Mouse (Mus musculus) G1E (cell line): ENCODE data around the gene Aff3. TPM values are rescaled to one million over a fixed set of nuclear protein-coding genes. Genes with fewer than 3 reads are reported as not detected.

ENCODE experiments used
- ATAC-seq: 2 replicates; pipeline ENCODE4 v1.8.0; 2016; ENCODE audit warnings: mild to moderate bottlenecking; ENCODE audit not compliant: insufficient number of reproducible peaks, poor library complexity, low FRiP score, severe bottlenecking; ENCODE audit errors: extremely low read depth
- DNase-seq: peaks from one replicate; pipeline ENCODE4 v3.0.0; 2012; ENCODE audit warnings: low spot score
- H3K27me3 ChIP-seq: 2 replicates; pipeline ENCODE4 v1.6.1; 2012; ENCODE audit warnings: mild to moderate bottlenecking, low read length, inconsistent platforms; ENCODE audit not compliant: insufficient read depth
- H3K36me3 ChIP-seq: replicated peaks from 2 replicates; pipeline ENCODE3; 2012; ENCODE audit warnings: mild to moderate bottlenecking, inconsistent platforms
- H3K4me1 ChIP-seq: 2 replicates; pipeline ENCODE4 v1.6.1; 2012; ENCODE audit warnings: low read depth, low read length, inconsistent platforms, mixed read lengths; ENCODE audit not compliant: insufficient read depth
- H3K4me3 ChIP-seq: 2 replicates; pipeline ENCODE4 v1.5.1; 2012; ENCODE audit warnings: low read depth, mild to moderate bottlenecking, inconsistent platforms, low read length, moderate library complexity, mixed read lengths
- H3K9me3 ChIP-seq: replicated peaks from 2 replicates; pipeline ENCODE4 v1.6.1; 2012; ENCODE audit warnings: inconsistent platforms
- CTCF ChIP-seq: IDR thresholded peaks from 2 replicates; pipeline ENCODE4 v1.5.1; 2012; ENCODE audit warnings: low read depth, low read length, inconsistent platforms, mixed read lengths
- GATA1 ChIP-seq: IDR thresholded peaks from 2 replicates; pipeline ENCODE4 v1.6.1; 2012; ENCODE audit warnings: borderline replicate concordance, low read length, inconsistent platforms, mixed read lengths
- GATA2 ChIP-seq: IDR thresholded peaks from 2 replicates; pipeline ENCODE4 v1.6.1; 2012; ENCODE audit warnings: low read depth, low read length, inconsistent platforms, borderline replicate concordance
- POLR2AphosphoS5 ChIP-seq: IDR thresholded peaks from 2 replicates; pipeline ENCODE4 v1.6.1; 2012; ENCODE audit warnings: low read depth, low read length, inconsistent platforms; ENCODE audit not compliant: insufficient replicate concordance
- TAL1 ChIP-seq: conservative IDR thresholded peaks from 2 replicates; pipeline ENCODE4 v1.6.1; 2012; ENCODE audit warnings: low read depth, low read length, inconsistent platforms, mixed read lengths
- polyA plus RNA-seq: library from polyadenylated mRNA; stranded (reverse); fragments of >175 nt; gene quantifications from 2 replicates; pipeline ENCODE4 v1.2.3, GENCODE M21; 2012
- total RNA-seq, 2 experiments: library from RNA; stranded (forward) in 1 of 2; stranded (reverse) in 1 of 2; fragments of 200-1000 nt in 1 of 2; fragments of >200 nt in 1 of 2; fragmentation: Nextera tagmentation in 1 of 2; gene quantifications; 2 replicates each; pipeline ENCODE4 v1.2.3; 2014 to 2017

Gene Aff3
- total and polyA plus RNA-seq, 3 experiments = 2.3 to 6.9 (median 6.3) TPM

DNA sequence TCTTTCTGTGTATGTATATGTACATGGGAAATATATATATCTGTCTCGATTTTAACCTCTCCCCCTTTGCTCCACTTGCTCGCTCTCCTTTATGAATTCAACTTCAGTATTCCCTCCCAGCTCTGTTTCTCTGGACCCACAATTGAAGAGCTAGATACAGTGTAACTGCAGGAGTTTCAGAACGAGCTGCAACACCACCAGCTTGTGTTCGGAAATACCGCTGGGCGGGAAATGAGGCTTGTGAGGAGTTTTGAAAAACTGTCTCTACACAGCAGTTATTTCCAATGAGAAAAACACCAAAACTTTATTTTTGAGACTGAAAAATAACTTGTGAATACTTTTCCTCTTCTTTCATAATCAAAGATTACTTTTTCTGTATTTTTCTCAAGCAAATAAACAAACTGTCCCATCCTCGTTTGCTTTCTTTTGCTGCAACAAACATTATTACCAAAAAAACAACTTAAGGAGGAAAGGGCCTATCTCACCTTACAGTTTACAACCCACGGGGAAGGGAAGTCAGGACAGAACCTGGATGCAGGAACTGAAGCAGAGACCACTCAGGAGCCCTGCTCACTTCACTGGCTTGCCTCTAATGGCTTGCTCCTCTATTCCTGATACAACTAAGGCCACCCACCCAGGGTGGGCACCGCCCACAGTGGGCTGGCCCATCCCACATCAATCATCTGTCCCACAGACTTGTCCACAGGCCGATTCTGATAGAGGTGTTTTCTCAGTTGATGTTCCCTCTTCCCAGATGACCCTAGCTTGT, 533.9 kb downstream of the Aff3 start:
- ATAC-seq (peak; percentile 78), DNase-seq (peak; percentile 83)
- no peak; the same call in 1 of the 2 replicates for TF ChIP-seq POLR2AphosphoS5
- no peak for TF ChIP-seq CTCF
- TF ChIP-seq GATA2 = no peak
- TF ChIP-seq TAL1 = no peak
- TF ChIP-seq GATA1 = no peak
- H3K9me3 ChIP-seq = no peaks in the 10 kb centered on the region
- peaks cover 11% of the 10 kb centered on the region for H3K36me3 ChIP-seq
- peaks cover 42% of the 10 kb centered on the region for H3K4me1 ChIP-seq
- peaks cover 14% of the 10 kb centered on the region for H3K27me3 ChIP-seq
- peak overlapping the region; percentile 87 for H3K4me3 ChIP-seq

DNA sequence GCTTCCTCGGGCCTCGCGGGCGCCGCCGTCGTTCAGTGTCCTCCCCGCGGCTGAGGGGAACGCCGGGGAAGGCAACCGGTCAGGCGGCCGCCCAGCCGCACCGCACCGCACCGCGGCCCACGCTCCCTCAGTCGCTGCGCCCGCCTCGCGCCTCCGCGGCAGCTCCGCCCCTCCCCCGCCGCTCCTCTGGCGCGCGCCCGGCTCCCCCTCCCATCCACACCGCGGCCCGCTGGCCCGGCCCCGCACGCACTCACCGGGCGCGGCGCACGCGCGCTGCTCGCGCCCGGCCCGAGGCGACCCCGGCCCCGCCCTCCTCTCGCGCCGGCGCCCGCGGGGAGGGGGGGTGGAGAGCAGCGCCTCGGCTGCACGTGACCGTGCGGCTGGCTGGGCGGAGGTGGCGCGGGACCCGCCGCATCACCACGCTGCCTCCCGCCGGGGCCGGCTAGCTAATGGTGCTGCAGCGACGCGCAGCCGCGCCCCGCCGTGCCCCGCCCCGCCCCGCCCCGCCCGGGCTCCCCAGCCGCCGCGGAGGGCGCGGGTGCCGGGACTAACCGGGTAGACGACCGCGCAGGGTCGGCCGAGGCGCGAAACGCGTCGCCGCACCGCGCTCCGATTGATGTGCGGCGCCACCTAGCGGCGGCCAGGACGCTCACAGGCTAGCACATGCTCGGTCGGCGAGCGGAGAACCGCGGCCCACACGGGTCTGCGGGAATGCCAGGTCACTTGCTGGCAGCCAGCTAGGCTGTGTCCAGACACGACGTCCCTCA, 535.1 kb downstream of the Aff3 start, which contains the start of gene Rev1:
TSS of gene Rev1 (minus strand) at position 301 of the 767 bp plus-strand sequence.
- peak within 1 kb of the TSS; percentile 87 for H3K4me3 ChIP-seq
- ATAC-seq = peak; percentile 56
- H3K36me3 ChIP-seq = peaks cover 14% of the 10 kb centered on the region
- peak; percentile 91 for DNase-seq
- H3K9me3 ChIP-seq = no peaks in the 10 kb centered on the region
- H3K4me1 ChIP-seq = peaks cover 53% of the 10 kb centered on the region
- H3K27me3 ChIP-seq = peaks cover 9% of the 10 kb centered on the region
- TF ChIP-seq GATA2 (no peak), GATA1 (no peak), POLR2AphosphoS5 (no peak), TAL1 (no peak), CTCF (peak; percentile 90)

GRCm38 (mm10) chr1:38128919-38129436, 535.8 kb downstream of the Aff3 start:
- Histone ChIP-seq H3K9me3 (no peaks in the 10 kb centered on the region), H3K4me3 (peak overlapping the region; percentile 87), H3K27me3 (peaks cover 5% of the 10 kb centered on the region), H3K4me1 (peaks cover 58% of the 10 kb centered on the region), H3K36me3 (peaks cover 19% of the 10 kb centered on the region)
- no peak for TF ChIP-seq GATA1
- TF ChIP-seq TAL1 = no peak
- TF ChIP-seq GATA2 = no peak
- no peak for TF ChIP-seq POLR2AphosphoS5
- no peak for TF ChIP-seq CTCF
- DNase-seq (peak; percentile 61), ATAC-seq (no peak)

Other genes starting within 250 kb of the Aff3 start
- gene Lonrf2, start 171.8 kb upstream of the Aff3 start, total RNA-seq (2014; fragmentation: Nextera tagmentation) = 41.8 and 42.0 TPM in 2 replicates
- gene Lonrf2, start 171.8 kb upstream of the Aff3 start, total RNA-seq (2017) = 43.1 and 48.5 TPM in 2 replicates
- 2.8 and 2.9 TPM in 2 replicates for gene Lonrf2, start 171.8 kb upstream of the Aff3 start, polyA plus RNA-seq
- gene Chst10, start 233.2 kb upstream of the Aff3 start, total RNA-seq (2014; fragmentation: Nextera tagmentation) = 110 and 124 TPM in 2 replicates
- 41.3 and 45.6 TPM in 2 replicates for gene Chst10, start 233.2 kb upstream of the Aff3 start, total RNA-seq (2017)
- 19.7 and 22.8 TPM in 2 replicates for gene Chst10, start 233.2 kb upstream of the Aff3 start, polyA plus RNA-seq